Mouse (Mus musculus) splenic B cell, adult 2 months (primary cell): ENCODE measurements at regions not wholly inside any gene's neighbourhood (a gene's known extent, or its start where the extent isn't known, plus 50 kb on each side); places are given as distances from the start of the nearest gene placed in this dataset.
A peak's percentile ranks its signal among the peaks of the same experiment; 100 is the strongest.

ENCODE experiments used
- DNase-seq: peaks from one replicate; pipeline ENCODE4 v3.0.0-alpha.2; 2011; ENCODE audit warnings: low read depth, low spot score
- H3K27me3 ChIP-seq: 2 replicates; pipeline ENCODE4 v1.6.1; 2012; ENCODE audit warnings: mild to moderate bottlenecking, low read length, moderate library complexity, mixed read lengths; ENCODE audit not compliant: control insufficient read depth, poor library complexity, insufficient read depth, severe bottlenecking
- H3K36me3 ChIP-seq: 2 replicates; pipeline ENCODE4 v1.6.1; 2012; ENCODE audit warnings: mild to moderate bottlenecking, low read length, moderate library complexity, mixed read lengths; ENCODE audit not compliant: control insufficient read depth, poor library complexity, insufficient read depth, severe bottlenecking

DNA sequence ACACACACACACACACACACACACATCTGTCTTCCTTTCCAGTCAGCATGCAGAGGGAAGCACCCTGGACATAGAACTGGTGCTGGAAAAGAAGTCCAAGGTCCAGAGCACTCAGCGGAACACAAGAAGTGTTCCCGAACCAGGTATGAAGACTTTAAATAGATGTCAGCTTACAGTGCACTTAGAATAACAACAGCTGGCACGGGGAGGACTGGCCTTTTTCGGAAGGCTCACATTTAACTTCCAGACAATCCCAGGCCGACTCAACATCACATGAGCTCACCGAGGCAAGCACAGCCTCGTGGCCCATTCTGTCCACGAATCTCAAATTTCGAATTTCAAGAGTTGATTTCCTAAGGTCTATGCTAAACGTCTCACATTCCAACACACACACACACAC, 70.9 kb upstream of the Slc25a33 start:
- no peaks in the 10 kb centered on the region for H3K27me3 ChIP-seq
- DNase-seq = no peak
- no peaks in the 10 kb centered on the region for H3K36me3 ChIP-seq

DNA sequence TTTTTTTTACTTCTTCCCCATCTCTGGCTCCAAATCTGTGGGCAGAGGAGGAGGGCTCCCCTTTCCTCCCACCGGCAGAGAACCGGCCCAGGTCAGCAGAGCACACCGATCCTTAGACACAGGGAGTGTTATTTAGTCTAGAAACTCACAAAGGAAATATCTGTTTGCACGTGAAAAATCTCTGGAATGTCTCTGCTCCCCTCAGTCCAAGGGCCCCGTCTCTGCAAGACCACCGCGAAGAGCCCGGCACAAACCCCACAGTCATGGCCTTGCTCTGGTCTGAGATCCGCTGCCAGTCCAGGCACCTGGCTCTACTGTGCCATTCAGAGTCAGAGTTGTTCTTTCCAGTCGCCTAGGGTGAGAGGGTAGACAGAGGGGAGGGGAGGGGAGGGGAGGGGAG, 69.7 kb upstream of the Slc25a33 start:
- H3K27me3 ChIP-seq = no peaks in the 10 kb centered on the region
- no peak for DNase-seq
- no peaks in the 10 kb centered on the region for H3K36me3 ChIP-seq

DNA sequence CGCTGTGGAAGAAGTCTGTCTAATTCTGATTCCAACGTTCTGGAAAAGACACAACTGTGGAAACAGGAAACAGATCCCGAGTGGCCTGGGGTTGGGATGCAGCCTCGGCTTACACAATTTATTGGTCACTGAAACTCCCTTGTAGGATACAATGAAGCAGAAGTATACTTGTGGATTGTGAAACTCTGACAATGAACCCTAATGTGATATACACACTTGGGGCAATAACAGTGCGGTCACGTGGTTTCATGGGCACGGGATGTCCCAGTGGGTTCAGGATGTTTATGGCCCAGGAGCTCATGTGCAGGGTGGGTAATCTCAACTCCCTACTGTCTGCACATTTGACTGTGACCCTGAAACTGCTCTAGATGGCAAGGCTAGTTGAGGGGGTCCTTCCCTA, 68.8 kb upstream of the Slc25a33 start:
- DNase-seq = no peak
- Histone ChIP-seq H3K36me3 (no peaks in the 10 kb centered on the region), H3K27me3 (no peaks in the 10 kb centered on the region)

DNA sequence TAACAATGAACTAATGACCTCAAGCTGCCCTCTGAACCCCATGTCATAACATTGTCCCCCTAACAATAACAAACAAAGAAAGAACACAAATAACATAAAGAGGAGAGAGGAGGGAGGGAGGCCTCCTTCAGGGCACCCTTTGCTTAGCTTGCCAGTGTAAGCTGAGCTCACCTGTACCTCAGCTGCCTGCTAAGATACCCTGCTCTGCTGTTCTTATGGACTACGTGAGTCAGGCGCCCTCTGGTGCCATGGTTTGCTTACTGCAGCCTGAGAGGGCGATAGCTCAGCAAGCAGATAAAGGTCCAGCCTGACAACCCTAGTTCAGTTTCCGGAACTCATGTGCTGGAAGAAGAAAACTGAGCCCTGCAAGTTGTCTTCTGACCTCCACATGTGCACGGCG, 67.8 kb upstream of the Slc25a33 start:
- peak; percentile 61 for DNase-seq
- Histone ChIP-seq H3K27me3 (no peaks in the 10 kb centered on the region), H3K36me3 (no peaks in the 10 kb centered on the region)

DNA sequence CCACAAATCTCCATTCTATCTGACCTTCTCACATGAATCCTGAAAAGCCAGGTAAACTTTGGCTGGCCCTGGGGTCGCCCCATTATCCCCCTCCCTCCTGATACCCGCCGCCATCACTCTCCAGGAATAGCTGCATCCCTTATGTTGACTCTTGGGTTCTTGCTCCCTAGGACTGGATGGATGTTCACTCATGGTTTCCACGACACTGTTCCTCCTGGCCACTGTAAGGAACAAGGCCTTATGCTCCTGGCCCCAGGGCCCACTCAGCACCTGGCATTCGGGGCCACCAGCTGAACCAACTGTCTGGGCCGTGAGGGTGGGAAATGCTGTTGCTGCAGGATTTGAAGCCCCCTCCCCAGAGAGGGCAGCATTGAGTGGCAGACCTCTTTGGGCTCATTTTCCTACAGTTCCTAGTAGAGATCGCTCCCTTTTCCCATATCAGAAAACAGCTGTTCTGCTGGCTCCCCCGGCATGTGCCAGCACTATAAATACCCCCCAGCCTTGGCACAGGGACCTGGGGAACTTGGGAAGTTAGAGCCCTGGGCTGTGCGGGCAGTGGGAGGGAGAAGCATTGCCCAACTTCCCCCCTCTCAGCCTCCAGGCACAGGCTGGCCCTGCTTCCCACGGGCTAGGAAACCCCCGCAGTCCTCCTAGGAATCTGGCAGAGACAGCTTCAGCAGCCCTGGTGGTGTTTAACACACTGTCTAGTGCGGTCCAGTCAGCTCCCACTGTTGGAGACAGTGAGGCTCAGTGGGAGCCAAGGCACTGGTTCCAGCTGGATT, 66.6 kb upstream of the Slc25a33 start:
- no peaks in the 10 kb centered on the region for H3K36me3 ChIP-seq
- no peaks in the 10 kb centered on the region for H3K27me3 ChIP-seq
- DNase-seq = no peak

DNA sequence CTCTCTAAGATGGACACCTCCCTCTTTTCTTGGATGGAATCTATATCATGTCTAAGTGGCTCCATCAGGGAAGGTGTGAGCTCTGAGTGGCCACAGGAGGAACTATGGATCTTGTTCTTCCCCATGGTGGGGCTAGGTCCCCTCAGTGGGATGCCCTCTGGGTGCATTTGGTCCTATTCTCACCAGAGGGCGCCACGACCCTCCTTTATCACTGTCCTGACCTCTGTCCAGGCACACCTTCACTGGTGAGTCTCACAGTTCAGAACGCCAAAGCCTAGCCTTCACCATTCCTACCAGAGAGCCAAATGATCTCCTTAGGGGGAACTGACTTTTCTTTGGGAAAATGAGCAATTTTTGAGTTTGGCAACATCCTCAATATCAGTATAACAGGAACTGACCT, 64.6 kb upstream of the Slc25a33 start:
- Histone ChIP-seq H3K36me3 (no peaks in the 10 kb centered on the region), H3K27me3 (no peaks in the 10 kb centered on the region)
- peak; percentile 71 for DNase-seq

DNA sequence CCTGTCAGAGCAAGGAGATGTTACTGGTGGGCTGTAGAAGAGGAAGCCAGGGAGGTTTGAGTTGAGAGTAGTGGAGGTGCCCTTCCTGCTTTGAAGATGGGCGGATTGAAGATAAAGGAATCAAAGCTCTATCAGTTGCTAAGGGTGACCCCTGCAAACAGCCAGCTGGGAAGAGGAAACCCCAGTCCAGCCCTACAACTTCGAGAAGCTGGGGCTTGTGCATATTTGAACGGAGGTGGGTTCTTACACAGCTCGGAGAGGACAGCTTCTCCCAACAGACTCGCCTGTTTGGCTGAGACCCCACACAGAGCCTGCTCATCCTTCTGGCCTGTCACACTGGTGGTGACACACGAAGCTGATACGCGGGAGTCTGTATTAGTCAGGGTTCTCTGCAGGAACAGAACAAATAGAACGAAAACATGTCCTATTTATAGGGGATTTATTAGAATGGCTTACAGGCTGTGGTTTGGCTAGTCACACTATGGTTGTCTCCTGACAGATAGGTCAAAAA, 60.6 kb upstream of the Slc25a33 start:
- no peaks in the 10 kb centered on the region for H3K27me3 ChIP-seq
- no peak for DNase-seq
- H3K36me3 ChIP-seq = no peaks in the 10 kb centered on the region

DNA sequence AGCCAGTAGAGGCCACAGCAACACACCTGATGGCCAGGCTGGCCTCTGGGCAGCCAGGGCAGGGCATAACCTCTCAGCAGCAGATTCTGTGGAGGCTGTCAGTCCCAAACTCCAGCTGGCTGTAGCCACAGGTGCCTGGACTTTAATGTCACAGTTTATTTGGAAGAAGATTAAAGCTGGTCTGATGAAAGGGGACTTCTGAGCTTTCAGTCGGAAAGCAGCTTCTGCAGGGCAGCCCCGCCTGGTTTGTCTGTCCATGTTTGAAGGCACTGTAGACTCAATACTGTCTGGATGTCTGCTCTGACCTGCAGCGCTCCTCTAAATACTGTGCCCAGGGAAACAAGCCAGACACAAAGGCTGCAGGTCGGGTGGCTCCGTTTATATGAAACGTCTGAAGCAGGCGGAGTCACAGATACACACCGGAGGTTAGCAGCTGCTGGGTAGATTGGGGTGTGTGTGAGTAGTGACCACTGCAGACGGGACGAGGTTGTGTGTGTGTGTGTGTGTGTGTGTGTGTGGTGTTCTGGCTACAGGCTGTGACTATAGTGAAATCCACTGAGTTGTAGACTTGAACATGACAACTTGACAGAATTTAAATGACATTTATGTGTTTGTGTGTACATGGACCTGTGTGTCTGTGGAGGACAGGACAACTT, 58.5 kb upstream of the Slc25a33 start:
- no peaks in the 10 kb centered on the region for H3K36me3 ChIP-seq
- no peaks in the 10 kb centered on the region for H3K27me3 ChIP-seq
- DNase-seq = no peak

DNA sequence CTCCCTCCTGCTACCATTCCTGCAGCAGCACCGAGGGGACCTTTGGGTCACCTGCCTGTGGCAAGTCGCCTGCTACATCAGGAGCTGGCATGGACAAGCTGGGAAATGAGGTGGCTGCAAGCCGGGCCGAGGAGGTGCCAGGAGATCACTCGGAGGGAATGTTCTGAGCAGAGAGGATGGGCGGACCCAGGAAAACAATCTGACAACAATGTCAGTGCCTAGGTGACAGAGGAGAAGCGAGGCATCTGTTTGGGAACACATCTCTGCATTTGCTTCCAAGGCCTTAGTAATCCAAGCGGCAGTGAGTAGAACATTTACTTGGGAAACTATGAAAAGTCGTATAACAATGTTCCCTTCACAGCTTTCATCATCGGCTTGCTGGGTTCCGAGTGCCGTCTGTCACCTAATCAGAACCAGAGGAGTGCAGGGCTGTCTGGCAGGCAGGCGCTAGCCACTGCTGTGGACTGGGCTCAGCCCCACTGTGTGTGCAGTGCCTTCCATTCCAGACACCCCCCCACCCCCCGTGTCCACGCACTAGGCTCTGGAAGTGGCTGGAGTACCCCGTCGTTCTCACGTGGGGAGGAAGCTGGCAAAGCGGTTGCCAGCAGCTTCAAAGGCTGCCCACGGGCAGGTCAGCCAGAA, 56.6 kb upstream of the Slc25a33 start:
- Histone ChIP-seq H3K27me3 (no peaks in the 10 kb centered on the region), H3K36me3 (no peaks in the 10 kb centered on the region)
- no peak for DNase-seq

DNA sequence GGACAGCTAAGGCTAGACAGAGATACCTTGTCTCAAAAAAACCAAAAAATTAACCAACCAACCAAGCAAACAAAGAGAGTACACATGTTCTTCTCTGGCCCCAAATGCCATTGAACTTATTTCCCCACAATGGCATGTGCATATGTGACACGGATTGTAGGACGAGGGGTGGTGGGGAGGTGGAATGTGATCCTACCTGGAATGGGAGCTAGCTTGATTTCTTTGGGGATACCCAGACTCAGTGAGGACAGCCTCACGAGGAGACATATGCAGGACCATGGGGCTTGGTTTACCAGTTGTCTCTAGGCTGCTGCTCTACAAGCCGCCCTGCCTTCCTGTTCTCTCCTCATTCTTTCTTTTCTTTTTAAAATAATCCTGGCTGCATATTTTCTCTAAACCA, 55.9 kb upstream of the Slc25a33 start:
- DNase-seq = no peak
- H3K27me3 ChIP-seq = no peaks in the 10 kb centered on the region
- H3K36me3 ChIP-seq = no peaks in the 10 kb centered on the region

DNA sequence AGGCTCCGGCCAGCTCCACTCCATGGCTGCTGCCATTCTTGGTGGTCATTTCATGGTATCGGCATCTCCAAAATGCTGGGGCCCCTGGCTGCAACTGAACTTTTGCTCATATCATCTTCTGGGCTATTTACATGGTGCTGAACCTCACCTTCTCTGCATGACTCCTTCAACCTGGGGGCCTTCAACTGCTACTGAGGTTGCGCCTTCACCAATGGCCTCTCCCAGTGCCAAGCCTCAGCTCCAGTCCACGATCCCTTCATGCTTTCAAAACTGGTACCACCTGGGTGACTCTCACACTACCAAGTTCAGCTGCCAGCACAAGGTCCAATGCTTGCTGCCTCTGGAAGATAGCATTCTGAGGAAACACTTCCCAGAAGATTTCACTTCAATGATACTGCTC, 53.7 kb upstream of the Slc25a33 start:
- H3K36me3 ChIP-seq = no peaks in the 10 kb centered on the region
- DNase-seq = no peak
- no peaks in the 10 kb centered on the region for H3K27me3 ChIP-seq
